Mouse (Mus musculus) midbrain, embryonic 10.5 days (tissue): ENCODE measurements around the gene Epm2a. TPM values are rescaled to one million over a fixed set of nuclear protein-coding genes. Genes with fewer than 3 reads are reported as not detected.
A peak's percentile ranks its signal among the peaks of the same experiment; 100 is the strongest.

Experiments
- DNase-seq: peaks from one replicate; pipeline ENCODE4 v3.0.0-alpha.2; 2017; ENCODE audit warnings: low spot score
- H3K27ac ChIP-seq: fragments of 300-500 bp; sonication (generic); replicated peaks from 2 replicates; pipeline ENCODE4 v1.5.1; 2016; ENCODE audit warnings: mild to moderate bottlenecking
- H3K27me3 ChIP-seq: fragments of 300-500 bp; sonication (generic); 2 replicates; pipeline ENCODE4 v1.6.1; 2016; ENCODE audit warnings: low read depth, mild to moderate bottlenecking; ENCODE audit not compliant: poor library complexity, severe bottlenecking
- H3K36me3 ChIP-seq: fragments of 300-500 bp; sonication (generic); 2 replicates; pipeline ENCODE4 v1.6.1; 2016; ENCODE audit warnings: mild to moderate bottlenecking, moderate library complexity
- H3K4me1 ChIP-seq: fragments of 300-500 bp; sonication (generic); 2 replicates; pipeline ENCODE4 v1.6.1; 2016
- H3K4me3 ChIP-seq: fragments of 300-500 bp; sonication (generic); 2 replicates; pipeline ENCODE4 v1.5.1; 2016; ENCODE audit warnings: mild to moderate bottlenecking, moderate library complexity
- H3K9me3 ChIP-seq: fragments of 300-500 bp; sonication (generic); replicated peaks from 2 replicates; pipeline ENCODE4 v1.6.1; 2016; ENCODE audit warnings: mild to moderate bottlenecking
- whole genome bisulfite sequencing: fragments of 180-500 bp; shearing (Covaris S2); methylation state at CpG from one replicate; pipeline ENCODE4 v1.1.7; 2016; 5-methylcytosine and 5-hydroxymethylcytosine counted together
- polyA plus RNA-seq: library from polyadenylated mRNA; unstranded; fragments of >200 nt; fragmentation: Nextera tagmentation; extraction: Ambion mirVana; gene quantifications from 2 replicates; pipeline ENCODE4 v1.2.1, GENCODE M21; 2016

The Epm2a gene
- polyA plus RNA-seq, 1 experiment from 2014 or later, result 0.64 TPM

DNA sequence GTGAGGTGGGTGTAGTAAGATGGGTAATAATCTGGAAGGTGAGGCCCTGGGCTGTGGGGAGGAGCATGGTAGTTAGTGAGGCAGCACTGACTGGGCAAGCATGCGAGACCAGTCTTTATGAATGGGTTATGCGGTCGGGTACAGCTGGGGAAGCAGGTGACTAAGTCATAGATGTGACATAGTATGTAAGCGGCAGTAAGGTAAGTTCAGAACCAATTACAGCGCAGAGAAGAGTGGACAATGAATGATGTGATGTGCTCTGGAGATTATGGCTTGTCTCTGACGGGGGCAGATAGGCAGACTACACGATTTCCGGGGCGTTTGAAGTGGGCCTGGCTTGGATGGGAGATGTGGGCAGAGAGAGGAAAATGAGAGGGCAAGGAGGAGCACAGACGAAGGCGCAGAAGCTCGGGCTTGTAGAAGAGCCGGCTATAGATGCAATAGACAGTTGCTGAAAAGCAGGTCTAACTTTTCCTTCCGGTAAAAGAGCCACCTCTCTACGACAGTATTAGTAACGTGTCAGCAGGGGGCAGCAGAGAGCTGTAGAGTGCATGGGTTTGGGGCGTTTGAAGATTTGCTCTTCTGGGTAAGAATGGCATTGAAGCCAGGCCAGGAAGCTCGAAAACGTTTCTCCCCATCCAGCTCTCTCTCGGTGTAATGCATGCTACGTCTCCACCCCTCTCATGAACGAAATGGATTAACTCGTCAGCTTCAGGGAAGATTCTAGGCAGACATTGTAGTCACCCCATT lies 106.5 kb downstream of the Epm2a start:
- 35% methylated on average over 23 of the region's 23 CpGs for WGBS
- Histone ChIP-seq H3K9me3 (no peaks in the 10 kb centered on the region), H3K27me3 (no peaks in the 10 kb centered on the region), H3K36me3 (no peaks in the 10 kb centered on the region), H3K27ac (no peak overlapping the region), H3K4me3 (peak overlapping the region; percentile 32; the same call in 1 of the 2 replicates), H3K4me1 (peaks cover 6% of the 10 kb centered on the region)
- peak; percentile 77 for DNase-seq

DNA sequence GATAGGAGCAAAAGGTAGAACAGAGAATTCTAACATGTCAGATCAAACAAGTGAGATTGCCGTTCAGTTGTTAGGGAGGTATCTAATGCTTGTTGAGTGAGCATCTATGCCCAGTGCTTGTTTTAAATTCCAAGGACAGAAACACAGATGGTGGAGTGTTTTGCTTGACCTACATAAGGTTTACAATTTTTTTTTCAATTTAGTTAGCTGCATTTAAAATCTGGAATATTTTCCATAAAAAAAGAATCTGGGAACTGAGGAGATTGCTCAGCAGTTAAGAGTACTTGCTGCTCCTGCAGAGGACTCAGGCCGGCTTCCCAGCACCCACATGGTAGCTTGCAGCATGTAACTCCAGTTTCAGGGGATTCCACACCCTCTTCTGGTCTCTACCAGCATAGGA lies 109.3 kb downstream of the Epm2a start:
- 80% methylated on average over 2 of the region's 2 CpGs for WGBS
- no peak for DNase-seq
- H3K4me1 ChIP-seq, result peaks cover 6% of the 10 kb centered on the region

DNA sequence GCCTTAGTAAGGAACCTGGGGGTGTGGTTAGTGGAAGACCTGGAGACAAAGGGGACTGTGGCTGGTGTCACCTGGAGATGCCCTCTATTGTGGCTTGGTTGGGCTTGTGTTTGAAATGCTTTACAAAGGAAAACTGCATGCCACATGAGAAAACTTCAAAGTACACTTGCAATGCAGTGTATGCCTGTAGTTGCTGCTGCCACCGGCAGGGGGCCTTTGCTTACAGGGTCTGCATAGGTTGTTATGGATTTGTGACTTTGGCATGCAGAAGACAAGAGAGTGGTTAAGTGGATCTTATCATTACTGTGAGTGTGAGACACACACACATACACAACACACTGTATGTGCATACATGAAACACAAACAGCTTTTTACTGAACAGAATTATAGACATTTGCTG lies 114.2 kb downstream of the Epm2a start:
- no peak overlapping the region for H3K4me3 ChIP-seq
- no peaks in the 10 kb centered on the region for H3K4me1 ChIP-seq
- H3K27ac ChIP-seq, result no peak overlapping the region
- no peaks in the 10 kb centered on the region for H3K27me3 ChIP-seq
- H3K36me3 ChIP-seq, result no peaks in the 10 kb centered on the region
- DNase-seq, result no peak
- WGBS, result 53% methylated on average over 1 of the region's 1 CpGs
- H3K9me3 ChIP-seq, result no peaks in the 10 kb centered on the region

More for the DNA sequence above, 109.3 kb downstream of the Epm2a start:
- Histone ChIP-seq H3K4me3 (no peak overlapping the region), H3K36me3 (no peaks in the 10 kb centered on the region), H3K27me3 (no peaks in the 10 kb centered on the region), H3K9me3 (no peaks in the 10 kb centered on the region), H3K27ac (no peak overlapping the region)

DNA sequence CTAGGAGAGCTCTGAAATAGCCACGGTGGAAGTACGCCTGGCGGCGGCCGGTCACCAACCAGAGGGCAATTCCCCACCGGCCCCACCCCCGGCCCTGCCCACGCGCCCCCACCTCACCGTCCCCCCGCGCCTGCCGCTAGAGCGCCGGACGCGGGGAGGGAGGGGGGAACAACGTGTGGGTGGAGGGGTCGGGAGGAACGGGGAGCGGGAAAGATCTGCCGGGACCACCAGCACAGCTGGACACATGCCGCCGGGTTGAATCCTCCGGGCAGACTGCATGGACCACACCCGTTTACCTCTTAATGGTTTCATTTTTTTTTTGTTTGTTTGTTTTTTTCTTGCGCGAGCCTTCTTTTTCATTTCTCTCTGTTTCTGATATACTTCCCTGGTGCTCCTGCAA lies 148.8 kb downstream of the Epm2a start:
- DNase-seq, result peak; percentile 95
- Histone ChIP-seq H3K27ac (no peak overlapping the region), H3K9me3 (peaks cover 24% of the 10 kb centered on the region), H3K27me3 (no peaks in the 10 kb centered on the region), H3K4me3 (no peak overlapping the region), H3K36me3 (no peaks in the 10 kb centered on the region), H3K4me1 (no peaks in the 10 kb centered on the region)
- 45% methylated on average over 28 of the region's 28 CpGs for whole genome bisulfite sequencing

Other genes starting within 250 kb of the Epm2a start
- gene Shprh, start 194.0 kb upstream of the Epm2a start, polyA plus RNA-seq, result 17.5 and 22.2 TPM in 2 replicates
- 49.9 and 51.9 TPM in 2 replicates for gene Fbxo30, start 62.1 kb upstream of the Epm2a start, polyA plus RNA-seq